Mouse (Mus musculus): ENCODE results near the gene Psd. TPM values are rescaled to one million over a fixed set of nuclear protein-coding genes. Genes with fewer than 3 reads are reported as not detected.
A peak's percentile ranks its signal among the peaks of the same experiment; 100 is the strongest.

Gene Psd
- 1.5 and 1.6 TPM in 2 replicates for polyA plus RNA-seq (2012; rRNA removed)

- H3K27ac ChIP-seq (ENCODE audit: control insufficient read depth, insufficient read depth, low read length) = no peak within 1 kb of the TSS
- H3K27me3 ChIP-seq (ENCODE audit: control insufficient read depth, insufficient read depth, low read length) = no peaks in the 10 kb centered on the region; the same call in 1 of the 2 replicates
- no peak for TF ChIP-seq POLR2A (IDR thresholded peaks at IDR 0.05; ENCODE audit: control insufficient read depth, extremely low read depth, insufficient read depth, low read length, poor library complexity)
- TF ChIP-seq CTCF (IDR thresholded peaks at IDR 0.05; ENCODE audit: borderline replicate concordance, control insufficient read depth, extremely low read depth, insufficient read depth, low read length, poor library complexity) = no peak
- H3K36me3 ChIP-seq (ENCODE audit: control insufficient read depth, insufficient read depth, low read length) = no peaks in the 10 kb centered on the region
- 2% methylated on average over 35 of the region's 35 CpGs for WGBS
- DNase-seq = peak; percentile 40
- H3K4me3 ChIP-seq (ENCODE audit: control insufficient read depth, insufficient read depth, low read length) = peak within 1 kb of the TSS; percentile 77
- H3K4me1 ChIP-seq (replicated peaks; ENCODE audit: control insufficient read depth, insufficient read depth, low read length) = peaks cover 21% of the 10 kb centered on the region
These were observed at the start of gene Psd for GRCm38 (mm10) chr19:46326756-46327305. Gene Psd, minus strand, starts transcription at chr19:46327156.

GRCm38 (mm10) chr19:46375891-46376290 is 48.9 kb upstream of the Psd start:
- Histone ChIP-seq H3K27me3 (ENCODE audit: control insufficient read depth, insufficient read depth, low read length) (no peaks in the 10 kb centered on the region), H3K4me1 (replicated peaks; ENCODE audit: control insufficient read depth, insufficient read depth, low read length) (no peaks in the 10 kb centered on the region), H3K27ac (ENCODE audit: control insufficient read depth, insufficient read depth, low read length) (no peak overlapping the region), H3K4me3 (ENCODE audit: control insufficient read depth, insufficient read depth, low read length) (no peak overlapping the region), H3K36me3 (ENCODE audit: control insufficient read depth, insufficient read depth, low read length) (peaks cover 42% of the 10 kb centered on the region)
- 88% methylated on average over 4 of the region's 4 CpGs for WGBS
- TF ChIP-seq POLR2A (IDR thresholded peaks at IDR 0.05; ENCODE audit: control insufficient read depth, extremely low read depth, insufficient read depth, low read length, poor library complexity) = no peak
- TF ChIP-seq CTCF (IDR thresholded peaks at IDR 0.05; ENCODE audit: borderline replicate concordance, control insufficient read depth, extremely low read depth, insufficient read depth, low read length, poor library complexity) = no peak
- DNase-seq = no peak

- Histone ChIP-seq H3K27ac (ENCODE audit: control insufficient read depth, insufficient read depth, low read length) (no peak overlapping the region), H3K4me3 (ENCODE audit: control insufficient read depth, insufficient read depth, low read length) (no peak overlapping the region), H3K36me3 (ENCODE audit: control insufficient read depth, insufficient read depth, low read length) (peaks cover 38% of the 10 kb centered on the region), H3K4me1 (replicated peaks; ENCODE audit: control insufficient read depth, insufficient read depth, low read length) (no peaks in the 10 kb centered on the region), H3K27me3 (ENCODE audit: control insufficient read depth, insufficient read depth, low read length) (no peaks in the 10 kb centered on the region)
- WGBS = 95% methylated on average over 5 of the region's 5 CpGs
- no peak for TF ChIP-seq CTCF (IDR thresholded peaks at IDR 0.05; ENCODE audit: borderline replicate concordance, control insufficient read depth, extremely low read depth, insufficient read depth, low read length, poor library complexity)
- TF ChIP-seq POLR2A (IDR thresholded peaks at IDR 0.05; ENCODE audit: control insufficient read depth, extremely low read depth, insufficient read depth, low read length, poor library complexity) = no peak
- DNase-seq = no peak
These were observed 48.5 kb upstream of the Psd start for GRCm38 (mm10) chr19:46375489-46375888.

- Histone ChIP-seq H3K4me3 (ENCODE audit: control insufficient read depth, insufficient read depth, low read length) (no peak overlapping the region), H3K27ac (ENCODE audit: control insufficient read depth, insufficient read depth, low read length) (no peak overlapping the region), H3K36me3 (ENCODE audit: control insufficient read depth, insufficient read depth, low read length) (peaks cover 29% of the 10 kb centered on the region), H3K27me3 (ENCODE audit: control insufficient read depth, insufficient read depth, low read length) (no peaks in the 10 kb centered on the region), H3K4me1 (replicated peaks; ENCODE audit: control insufficient read depth, insufficient read depth, low read length) (no peaks in the 10 kb centered on the region)
- 93% methylated on average over 21 of the region's 21 CpGs for WGBS
- no peak for DNase-seq
- no peak for TF ChIP-seq CTCF (IDR thresholded peaks at IDR 0.05; ENCODE audit: borderline replicate concordance, control insufficient read depth, extremely low read depth, insufficient read depth, low read length, poor library complexity)
- TF ChIP-seq POLR2A (IDR thresholded peaks at IDR 0.05; ENCODE audit: control insufficient read depth, extremely low read depth, insufficient read depth, low read length, poor library complexity) = no peak
These were observed 47.6 kb upstream of the Psd start for GRCm38 (mm10) chr19:46374477-46375088.

GRCm38 (mm10) chr19:46369204-46369603 is 42.2 kb upstream of the Psd start:
- TF ChIP-seq POLR2A (IDR thresholded peaks at IDR 0.05; ENCODE audit: control insufficient read depth, extremely low read depth, insufficient read depth, low read length, poor library complexity) = no peak
- TF ChIP-seq CTCF (IDR thresholded peaks at IDR 0.05; ENCODE audit: borderline replicate concordance, control insufficient read depth, extremely low read depth, insufficient read depth, low read length, poor library complexity) = peak; percentile 67; the same call in 1 of the 2 replicates
- Histone ChIP-seq H3K27me3 (ENCODE audit: control insufficient read depth, insufficient read depth, low read length) (no peaks in the 10 kb centered on the region), H3K27ac (ENCODE audit: control insufficient read depth, insufficient read depth, low read length) (no peak overlapping the region), H3K36me3 (ENCODE audit: control insufficient read depth, insufficient read depth, low read length) (no peaks in the 10 kb centered on the region), H3K4me3 (ENCODE audit: control insufficient read depth, insufficient read depth, low read length) (no peak overlapping the region), H3K4me1 (replicated peaks; ENCODE audit: control insufficient read depth, insufficient read depth, low read length) (no peaks in the 10 kb centered on the region)
- DNase-seq = peak; percentile 32
- 60% methylated on average over 4 of the region's 4 CpGs for WGBS

GRCm38 (mm10) chr19:46367798-46368590 is 41.0 kb upstream of the Psd start:
- WGBS = 84% methylated on average over 23 of the region's 23 CpGs
- Histone ChIP-seq H3K4me3 (ENCODE audit: control insufficient read depth, insufficient read depth, low read length) (no peak overlapping the region), H3K27ac (ENCODE audit: control insufficient read depth, insufficient read depth, low read length) (no peak overlapping the region), H3K36me3 (ENCODE audit: control insufficient read depth, insufficient read depth, low read length) (no peaks in the 10 kb centered on the region), H3K27me3 (ENCODE audit: control insufficient read depth, insufficient read depth, low read length) (no peaks in the 10 kb centered on the region), H3K4me1 (replicated peaks; ENCODE audit: control insufficient read depth, insufficient read depth, low read length) (no peaks in the 10 kb centered on the region; the same call in 1 of the 2 replicates)
- DNase-seq = no peak
- no peak for TF ChIP-seq CTCF (IDR thresholded peaks at IDR 0.05; ENCODE audit: borderline replicate concordance, control insufficient read depth, extremely low read depth, insufficient read depth, low read length, poor library complexity)
- TF ChIP-seq POLR2A (IDR thresholded peaks at IDR 0.05; ENCODE audit: control insufficient read depth, extremely low read depth, insufficient read depth, low read length, poor library complexity) = no peak
